Mouse (Mus musculus): ENCODE data around the gene Ppfibp1. TPM values are rescaled to one million over a fixed set of nuclear protein-coding genes. Genes with fewer than 3 reads are reported as not detected.

Ppfibp1 gene
- total and polyA plus RNA-seq, 3 experiments = 23.4 to 28.2 (median 28.2) TPM

DNA sequence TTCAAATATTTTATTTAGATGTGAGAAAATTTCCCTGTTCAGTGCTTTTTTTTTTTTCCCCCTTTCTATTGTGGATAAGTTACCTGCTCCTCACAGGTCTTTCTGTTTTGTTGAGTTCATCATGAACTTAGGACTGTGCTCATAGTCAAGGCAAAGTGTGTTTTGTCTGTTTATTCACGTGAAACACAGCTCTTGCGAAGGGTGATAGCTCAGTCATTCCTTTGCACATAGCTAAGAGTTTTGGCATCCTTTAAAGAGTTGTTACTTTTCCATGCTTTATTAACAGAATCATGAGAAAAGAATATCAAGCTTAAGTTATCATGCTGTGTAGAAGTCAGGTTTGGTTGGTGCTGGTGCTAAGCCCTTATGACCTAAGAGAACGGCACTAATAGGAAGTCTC lies 16.4 kb downstream of the Ppfibp1 start:
- no peak for DNase-seq (ENCODE audit: extremely low read depth)
- Histone ChIP-seq H3K27ac (ENCODE audit: insufficient read depth, low read depth) (no peak overlapping the region), H3K27me3 (replicated peaks) (no peaks in the 10 kb centered on the region), H3K4me2 (ENCODE audit: insufficient read depth, low read depth, poor library complexity, severe bottlenecking) (no peak overlapping the region), H3K9me3 (replicated peaks; ENCODE audit: low read length) (peaks cover 8% of the 10 kb centered on the region), H3K9ac (ENCODE audit: insufficient read depth, low read depth) (no peak overlapping the region), H3K4me3 (replicated peaks in 1 of 3; ENCODE audit: low read depth in 2 of 3, low read length in 2 of 3, poor library complexity in 1 of 3) (no peak overlapping the region), H3K79me2 (replicated peaks; ENCODE audit: control insufficient read depth, extremely low read depth, insufficient read depth, poor library complexity, severe bottlenecking) (no peaks in the 10 kb centered on the region), H3K36me3 (replicated peaks in 1 of 2; ENCODE audit: control insufficient read depth in 1 of 2, insufficient read depth in 1 of 2, low read length in 1 of 2) (peaks cover 0 to 9% of the 10 kb centered on the region in 2 experiments), H3K4me1 (ENCODE audit: control insufficient read depth in 1 of 2, insufficient read depth in 2 of 2) (peaks cover 7 to 15% of the 10 kb centered on the region in 2 experiments)
- TF ChIP-seq MAFK (IDR thresholded peaks at IDR 0.05; ENCODE audit: insufficient replicate concordance, low read length) (no peak), SMC3 (IDR thresholded peaks at IDR 0.05; ENCODE audit: low read depth, low read length) (no peak), ETS1 (conservative IDR thresholded peaks at IDR 0.05; ENCODE audit: low read depth, low read length) (no peak), TCF12 (IDR thresholded peaks at IDR 0.05; ENCODE audit: low read depth, low read length) (no peak), MAZ (IDR thresholded peaks at IDR 0.05; ENCODE audit: low read depth, low read length) (no peak), CHD1 (IDR thresholded peaks at IDR 0.05; ENCODE audit: low read depth, low read length) (no peak), POLR2A (IDR thresholded peaks at IDR 0.05; ENCODE audit: low read depth, low read length) (no peak), EP300 (IDR thresholded peaks at IDR 0.05; ENCODE audit: low read length) (no peak), IRF4 (IDR thresholded peaks at IDR 0.05; ENCODE audit: low read depth, low read length) (no peak), NELFE (IDR thresholded peaks at IDR 0.05; ENCODE audit: low read depth, low read length) (no peak), POLR2AphosphoS2 (IDR thresholded peaks at IDR 0.05; ENCODE audit: low read depth, low read length) (no peak), MAX (IDR thresholded peaks at IDR 0.05; ENCODE audit: low read length) (no peak), RAD21 (IDR thresholded peaks at IDR 0.05; ENCODE audit: low read depth, low read length) (no peak)
- in situ Hi-C loops (cut with MboI; ENCODE audit: low pct_ligation_motif_present, low pct_unique_long_range_greater_than_20kb, low sequenced_read_pairs) = no loop called here
- dilution Hi-C loops (cut with MboI; ENCODE audit: extremely low pct_ligation_motif_present, extremely low pct_unique_long_range_greater_than_20kb, low sequenced_read_pairs) = no loop called here

DNA sequence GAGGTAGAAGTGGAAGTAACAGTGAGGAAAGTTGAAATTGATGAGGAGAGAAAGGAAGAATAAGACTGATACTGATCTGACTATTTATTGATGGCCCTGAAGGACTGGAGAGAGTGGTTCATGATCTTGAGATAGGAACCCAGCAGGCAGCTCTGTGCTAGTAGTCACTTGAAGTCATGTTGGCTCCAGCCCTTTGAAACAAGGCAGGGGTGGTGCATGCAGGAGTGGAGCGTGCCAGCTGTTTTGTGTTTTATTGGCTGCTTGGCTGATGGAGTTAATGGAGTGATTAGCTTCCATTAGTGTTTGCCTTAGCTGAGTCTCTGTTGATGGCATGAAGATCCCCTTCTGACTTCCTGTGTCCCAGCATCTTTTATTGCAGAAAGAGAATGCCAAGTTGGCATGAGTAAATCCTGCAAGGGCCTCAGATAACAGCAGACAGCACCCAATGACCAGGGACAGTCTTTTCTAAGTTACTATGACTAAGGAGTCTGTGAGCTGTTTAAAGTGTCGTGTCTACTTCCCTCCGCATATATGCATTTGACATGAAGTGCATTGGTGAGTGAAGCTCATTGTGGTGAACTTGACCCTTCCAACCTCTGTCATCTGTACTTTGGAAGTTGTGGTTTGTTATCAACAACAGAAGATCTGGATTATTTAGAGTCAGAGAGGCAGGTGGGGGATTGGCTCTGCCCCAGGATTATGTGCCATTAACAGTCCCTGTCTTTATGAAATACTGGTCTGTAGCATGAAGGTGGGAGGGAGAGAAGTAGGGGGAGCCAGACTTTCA lies 17.9 kb downstream of the Ppfibp1 start:
- H3K27ac ChIP-seq (ENCODE audit: insufficient read depth, low read depth) = no peak overlapping the region
- H3K9ac ChIP-seq (ENCODE audit: insufficient read depth, low read depth) = no peak overlapping the region
- no peak overlapping the region for H3K4me3 ChIP-seq (replicated peaks in 1 of 3; ENCODE audit: low read depth in 2 of 3, low read length in 2 of 3, poor library complexity in 1 of 3)
- in situ Hi-C loops (cut with MboI; ENCODE audit: low pct_ligation_motif_present, low pct_unique_long_range_greater_than_20kb, low sequenced_read_pairs) (no loop called here), dilution Hi-C loops (cut with MboI; ENCODE audit: extremely low pct_ligation_motif_present, extremely low pct_unique_long_range_greater_than_20kb, low sequenced_read_pairs) (no loop called here)
- no peak overlapping the region for H3K4me2 ChIP-seq (ENCODE audit: insufficient read depth, low read depth, poor library complexity, severe bottlenecking)
- H3K27me3 ChIP-seq (replicated peaks) = no peaks in the 10 kb centered on the region
- H3K36me3 ChIP-seq (replicated peaks in 1 of 2; ENCODE audit: control insufficient read depth in 1 of 2, insufficient read depth in 1 of 2, low read length in 1 of 2) = peaks cover 0 to 5% of the 10 kb centered on the region in 2 experiments
- DNase-seq (ENCODE audit: extremely low read depth) = no peak
- no peak for TF ChIP-seq PAX5 (IDR thresholded peaks at IDR 0.05; ENCODE audit: low read length)
- TF ChIP-seq E2F4 (IDR thresholded peaks at IDR 0.05; ENCODE audit: insufficient replicate concordance, low read depth, low read length) = no peak
- TF ChIP-seq MAFK (IDR thresholded peaks at IDR 0.05; ENCODE audit: insufficient replicate concordance, low read length) = no peak
- TF ChIP-seq ZKSCAN1 (IDR thresholded peaks at IDR 0.05; ENCODE audit: borderline replicate concordance, low read depth, low read length) = no peak
- no peak for TF ChIP-seq MAX (IDR thresholded peaks at IDR 0.05; ENCODE audit: low read length)
- no peak for TF ChIP-seq JUN (IDR thresholded peaks at IDR 0.05; ENCODE audit: insufficient read depth, low read depth, low read length)
- TF ChIP-seq POLR2AphosphoS2 (IDR thresholded peaks at IDR 0.05; ENCODE audit: low read depth, low read length) = no peak
- no peak for TF ChIP-seq NELFE (IDR thresholded peaks at IDR 0.05; ENCODE audit: low read depth, low read length)
- TF ChIP-seq BHLHE40 (IDR thresholded peaks at IDR 0.05; ENCODE audit: low read depth, low read length) = no peak
- TF ChIP-seq CHD1 (IDR thresholded peaks at IDR 0.05; ENCODE audit: low read depth, low read length) = no peak
- TF ChIP-seq SIN3A (IDR thresholded peaks at IDR 0.05; ENCODE audit: low read length) = no peak
- TF ChIP-seq MYC (IDR thresholded peaks at IDR 0.05; ENCODE audit: low read depth, low read length) = no peak
- no peak for TF ChIP-seq JUND (conservative IDR thresholded peaks at IDR 0.05; ENCODE audit: low read depth, low read length)
- TF ChIP-seq ELF1 (IDR thresholded peaks at IDR 0.05; ENCODE audit: low read depth, low read length) = no peak
- no peak for TF ChIP-seq GABPA (IDR thresholded peaks at IDR 0.05; ENCODE audit: insufficient replicate concordance, low read depth, low read length)
- TF ChIP-seq KAT2A (IDR thresholded peaks at IDR 0.05; ENCODE audit: insufficient replicate concordance, low read length) = no peak
- peaks cover 6% of the 10 kb centered on the region for H3K9me3 ChIP-seq (replicated peaks; ENCODE audit: low read length)
- peaks cover 11 to 23% of the 10 kb centered on the region in 2 experiments for H3K4me1 ChIP-seq (ENCODE audit: control insufficient read depth in 1 of 2, insufficient read depth in 2 of 2)
- no peaks in the 10 kb centered on the region; the same call in 1 of the 2 replicates for H3K79me2 ChIP-seq (replicated peaks; ENCODE audit: control insufficient read depth, extremely low read depth, insufficient read depth, poor library complexity, severe bottlenecking)
